Mouse (Mus musculus) hindbrain, embryonic 15.5 days (tissue): ENCODE measurements around the gene Fam98a. TPM values are rescaled to one million over a fixed set of nuclear protein-coding genes. Genes with fewer than 3 reads are reported as not detected.

Source experiments
- ATAC-seq: fragments of 200-750 bp; cut with Nextera tagmentation; 2 replicates; pipeline ENCODE4 v1.8.0; 2017; ENCODE audit warnings: low read depth, moderate number of reproducible peaks, moderate TSS enrichment; ENCODE audit not compliant: low FRiP score
- H3K27ac ChIP-seq: fragments of 300-500 bp; sonication (generic); replicated peaks from 2 replicates; pipeline ENCODE4 v1.5.1; 2015; ENCODE audit warnings: mild to moderate bottlenecking, inconsistent platforms
- H3K27me3 ChIP-seq: fragments of 300-500 bp; sonication (generic); 2 replicates; pipeline ENCODE4 v1.6.1; 2015; ENCODE audit warnings: control low read depth, inconsistent platforms
- H3K36me3 ChIP-seq: fragments of 300-500 bp; sonication (generic); 2 replicates; pipeline ENCODE4 v1.6.1; 2015; ENCODE audit warnings: control low read depth, inconsistent platforms
- H3K4me1 ChIP-seq: fragments of 300-500 bp; sonication (generic); replicated peaks from 2 replicates; pipeline ENCODE4 v1.6.1; 2015; ENCODE audit warnings: control low read depth, inconsistent platforms
- H3K4me2 ChIP-seq: fragments of 300-500 bp; sonication (generic); 2 replicates; pipeline ENCODE4 v1.6.1; 2015; ENCODE audit warnings: moderate library complexity, mild to moderate bottlenecking, inconsistent platforms
- H3K4me3 ChIP-seq: fragments of 300-500 bp; sonication (generic); 2 replicates; pipeline ENCODE4 v1.5.1; 2015; ENCODE audit warnings: mild to moderate bottlenecking, inconsistent platforms
- H3K9ac ChIP-seq: fragments of 300-500 bp; sonication (generic); 2 replicates; pipeline ENCODE4 v1.6.1; 2015; ENCODE audit warnings: inconsistent platforms
- H3K9me3 ChIP-seq: fragments of 300-500 bp; sonication (generic); 2 replicates; pipeline ENCODE4 v1.6.1; 2016; ENCODE audit warnings: control low read depth, inconsistent platforms
- WGBS: fragments of 180-500 bp; shearing (Covaris S2); methylation state at CpG from one replicate; pipeline ENCODE4 v1.1.7; 2015; 5-methylcytosine and 5-hydroxymethylcytosine counted together
- polyA plus RNA-seq: library from polyadenylated mRNA; unstranded; fragments of >200 nt; fragmentation: Nextera tagmentation; extraction: Ambion mirVana; gene quantifications from 2 replicates; pipeline ENCODE4 v1.2.1, GENCODE M21; 2015

Fam98a gene
- polyA plus RNA-seq, 1 experiment from 2014 or later = 26.5 TPM

DNA sequence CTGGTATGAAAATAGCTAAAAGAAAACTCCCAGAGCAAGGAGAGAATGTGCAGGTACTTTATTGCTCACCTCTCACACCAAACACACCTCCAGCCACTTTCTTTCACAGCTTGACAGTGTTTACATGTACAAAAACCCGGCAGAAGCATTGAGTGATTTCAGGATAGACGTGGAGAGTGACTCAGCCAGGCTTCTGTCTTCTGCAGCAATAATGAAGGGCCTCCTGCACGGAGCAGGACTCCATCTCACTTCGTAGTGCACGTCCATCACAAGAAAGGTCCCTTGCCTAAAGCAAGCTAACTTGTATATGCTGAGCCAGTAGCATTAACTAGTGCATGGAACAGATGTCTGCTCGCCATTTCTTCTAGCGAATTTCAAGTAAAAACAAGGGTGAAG lies 14.7 kb downstream of the Fam98a start:
- Histone ChIP-seq H3K9me3 (no peaks in the 10 kb centered on the region), H3K4me2 (no peak overlapping the region), H3K4me3 (no peak overlapping the region), H3K27me3 (no peaks in the 10 kb centered on the region), H3K27ac (no peak overlapping the region), H3K36me3 (peaks cover 19% of the 10 kb centered on the region), H3K9ac (no peak overlapping the region), H3K4me1 (no peaks in the 10 kb centered on the region)
- WGBS = 90% methylated on average over 7 of the region's 7 CpGs
- no peak for ATAC-seq

DNA sequence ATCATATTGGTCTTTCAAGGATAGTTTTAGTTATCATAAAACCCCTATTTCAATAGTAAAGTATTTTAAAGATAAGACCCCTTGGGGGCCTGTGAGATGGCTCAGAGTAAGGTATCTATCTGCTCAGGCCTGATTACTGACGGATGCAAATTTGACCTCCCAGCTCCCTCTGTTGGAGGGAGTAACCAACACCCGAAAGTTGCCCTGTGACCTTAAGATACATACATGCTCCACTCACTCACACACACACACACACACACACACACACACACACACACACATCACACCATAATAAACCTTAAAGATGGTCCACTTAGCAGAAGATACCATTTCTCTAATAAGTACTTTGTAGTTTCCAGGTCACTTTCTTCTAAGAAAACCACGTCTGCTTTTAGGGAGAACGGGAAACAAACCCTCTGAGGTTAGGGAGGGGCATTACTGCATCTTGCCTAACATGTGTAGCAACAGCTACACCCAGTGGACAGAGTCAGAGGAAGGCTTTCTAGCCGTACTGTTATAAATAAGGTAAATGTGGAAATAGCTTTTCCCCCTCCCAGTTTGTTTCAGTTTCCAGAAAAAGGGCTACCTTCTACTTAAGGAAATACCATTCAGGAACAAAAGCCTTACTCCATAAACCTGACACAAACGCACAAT lies 15.2 kb downstream of the Fam98a start:
- Histone ChIP-seq H3K36me3 (peaks cover 19% of the 10 kb centered on the region), H3K9ac (no peak overlapping the region), H3K27ac (no peak overlapping the region), H3K4me1 (no peaks in the 10 kb centered on the region), H3K4me2 (no peak overlapping the region), H3K27me3 (no peaks in the 10 kb centered on the region), H3K9me3 (no peaks in the 10 kb centered on the region), H3K4me3 (no peak overlapping the region)
- peak; percentile 76; the same call in 1 of the 2 replicates for ATAC-seq
- 45% methylated on average over 6 of the region's 6 CpGs for WGBS

DNA sequence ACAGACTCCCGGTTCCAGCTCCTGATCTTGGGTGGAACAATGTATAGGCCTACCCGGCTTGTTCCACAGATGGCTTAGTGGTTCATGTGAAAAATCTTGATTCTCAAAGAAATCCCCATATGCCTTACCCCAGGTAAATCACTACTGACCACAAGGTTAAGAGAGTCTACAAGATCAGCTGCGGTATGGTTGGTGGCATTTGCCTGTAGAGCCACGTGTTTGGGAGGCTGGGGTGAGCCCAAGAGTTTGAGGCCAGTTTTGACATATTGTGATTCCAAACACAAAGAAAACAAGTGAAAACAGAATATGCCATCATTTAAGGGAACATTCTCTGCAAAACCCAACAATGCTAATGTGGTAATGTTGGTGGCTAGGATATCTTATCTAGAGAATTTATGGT lies 16.1 kb downstream of the Fam98a start:
- Histone ChIP-seq H3K36me3 (peaks cover 19% of the 10 kb centered on the region), H3K27me3 (no peaks in the 10 kb centered on the region), H3K4me2 (no peak overlapping the region), H3K27ac (no peak overlapping the region), H3K9ac (no peak overlapping the region), H3K9me3 (no peaks in the 10 kb centered on the region), H3K4me1 (no peaks in the 10 kb centered on the region), H3K4me3 (no peak overlapping the region)
- no peak for ATAC-seq
- 93% methylated on average over 4 of the region's 4 CpGs for WGBS

DNA sequence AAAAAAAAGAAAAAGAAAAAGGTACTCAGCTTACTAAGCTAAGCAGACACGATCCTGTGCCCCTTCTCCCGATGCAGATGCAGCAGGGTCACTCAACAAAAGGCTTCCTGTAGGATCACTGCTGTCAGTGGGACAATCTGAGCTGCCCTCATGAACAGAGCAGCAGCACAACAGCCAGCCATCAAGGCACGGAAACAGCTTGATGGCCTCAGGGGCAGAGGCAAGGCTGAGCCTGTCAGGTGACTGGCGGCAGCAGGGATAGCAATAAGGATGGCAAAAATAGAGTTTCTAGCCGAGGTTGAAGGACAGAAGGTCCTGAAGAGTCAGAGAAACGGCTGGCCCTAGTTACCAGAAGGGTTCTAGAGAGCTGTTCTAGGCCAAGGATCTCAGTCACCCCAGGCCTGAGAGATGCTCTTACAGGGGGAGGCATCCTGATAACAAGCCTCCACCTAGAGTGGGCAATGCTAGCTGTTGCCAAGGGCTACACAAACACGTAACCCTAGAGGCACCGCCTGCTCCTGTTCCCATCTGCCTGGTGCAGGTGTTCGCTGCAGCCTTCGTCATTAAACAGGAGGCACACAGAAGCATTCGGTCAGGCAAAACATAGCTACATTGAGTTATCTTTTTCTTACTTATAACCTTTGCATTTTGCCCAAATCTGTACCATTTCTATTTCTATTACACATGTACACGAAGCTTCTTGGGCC lies 17.3 kb downstream of the Fam98a start:
- ATAC-seq = 0 out of 2 replicates have a peak, but pooled peaks have one; percentile 16
- Histone ChIP-seq H3K4me1 (no peaks in the 10 kb centered on the region), H3K9me3 (no peaks in the 10 kb centered on the region), H3K27me3 (no peaks in the 10 kb centered on the region), H3K36me3 (peaks cover 18% of the 10 kb centered on the region), H3K9ac (no peak overlapping the region), H3K27ac (no peak overlapping the region), H3K4me3 (no peak overlapping the region), H3K4me2 (no peak overlapping the region)
- 68% methylated on average over 12 of the region's 12 CpGs for WGBS

DNA sequence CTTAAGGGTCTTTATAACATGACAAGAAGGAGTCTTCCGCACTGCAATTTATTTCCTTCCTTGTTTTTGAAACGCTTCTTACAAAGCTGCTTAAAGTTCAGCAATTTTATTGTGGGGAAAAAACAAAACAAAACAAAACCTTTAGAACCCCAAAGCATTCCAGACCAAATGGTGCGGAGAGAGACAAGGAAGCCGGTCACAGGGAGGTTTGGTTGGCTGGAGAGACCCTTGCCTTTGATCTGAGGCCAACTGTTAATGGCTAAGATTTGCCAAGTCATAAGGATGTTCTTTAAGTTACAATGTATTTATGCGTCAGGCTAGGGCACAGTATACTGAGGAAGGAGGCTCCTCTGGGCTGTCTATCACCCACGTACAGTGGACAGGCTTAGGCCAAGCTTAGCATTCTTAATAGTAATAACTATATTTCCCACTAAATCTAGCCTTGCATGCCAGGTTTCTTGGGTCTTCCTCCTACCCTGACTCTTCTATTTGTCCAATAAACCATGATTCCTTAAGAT lies 19.2 kb downstream of the Fam98a start:
- Histone ChIP-seq H3K4me1 (no peaks in the 10 kb centered on the region), H3K27ac (no peak overlapping the region), H3K4me3 (no peak overlapping the region), H3K27me3 (no peaks in the 10 kb centered on the region), H3K9me3 (no peaks in the 10 kb centered on the region), H3K36me3 (0 out of 2 replicates have a peak, but pooled peaks cover 2% of the 10 kb centered on the region), H3K4me2 (no peak overlapping the region), H3K9ac (no peak overlapping the region)
- ATAC-seq = no peak
- 75% methylated on average over 6 of the region's 6 CpGs for WGBS

DNA sequence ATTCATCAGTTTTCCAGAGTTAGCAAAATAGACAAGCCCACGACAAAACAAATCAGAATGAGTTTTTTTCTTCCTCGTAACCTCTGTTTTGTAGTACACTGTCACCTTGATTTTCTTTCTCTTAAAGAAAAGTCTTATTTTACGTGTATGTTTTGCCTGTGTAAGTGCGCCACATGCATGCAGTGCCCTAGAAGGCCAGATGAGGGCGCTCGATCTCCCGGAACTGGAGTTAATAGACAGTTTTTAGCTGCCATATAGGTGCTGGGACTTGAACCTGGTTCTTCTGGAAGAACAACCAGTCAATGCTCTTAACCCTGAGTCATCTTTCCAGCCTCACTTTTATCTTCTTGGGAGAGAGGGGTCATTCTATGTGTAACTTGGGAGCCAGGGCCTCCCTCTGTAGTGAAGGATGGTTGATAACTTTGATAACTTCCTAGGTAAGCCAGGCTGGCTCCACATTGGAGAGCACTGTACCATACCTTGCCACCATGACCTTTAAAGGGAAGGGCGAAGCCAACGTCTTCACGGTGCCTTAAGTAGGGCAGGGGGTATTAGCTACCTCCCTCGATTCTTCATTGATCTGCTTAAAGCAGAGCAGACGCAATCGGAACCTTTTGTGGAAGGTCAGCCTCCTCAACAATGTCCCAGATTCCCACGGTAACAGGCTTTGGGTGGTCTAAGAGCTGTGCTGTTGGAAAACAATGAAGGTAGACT lies 22.4 kb downstream of the Fam98a start:
- H3K27me3 ChIP-seq = no peaks in the 10 kb centered on the region
- H3K9ac ChIP-seq = no peak overlapping the region
- no peaks in the 10 kb centered on the region for H3K4me1 ChIP-seq
- 91% methylated on average over 14 of the region's 14 CpGs for WGBS
- no peaks in the 10 kb centered on the region for H3K36me3 ChIP-seq
- no peaks in the 10 kb centered on the region for H3K9me3 ChIP-seq
- no peak overlapping the region for H3K4me3 ChIP-seq
- no peak overlapping the region for H3K4me2 ChIP-seq
- no peak overlapping the region for H3K27ac ChIP-seq
- ATAC-seq = no peak

DNA sequence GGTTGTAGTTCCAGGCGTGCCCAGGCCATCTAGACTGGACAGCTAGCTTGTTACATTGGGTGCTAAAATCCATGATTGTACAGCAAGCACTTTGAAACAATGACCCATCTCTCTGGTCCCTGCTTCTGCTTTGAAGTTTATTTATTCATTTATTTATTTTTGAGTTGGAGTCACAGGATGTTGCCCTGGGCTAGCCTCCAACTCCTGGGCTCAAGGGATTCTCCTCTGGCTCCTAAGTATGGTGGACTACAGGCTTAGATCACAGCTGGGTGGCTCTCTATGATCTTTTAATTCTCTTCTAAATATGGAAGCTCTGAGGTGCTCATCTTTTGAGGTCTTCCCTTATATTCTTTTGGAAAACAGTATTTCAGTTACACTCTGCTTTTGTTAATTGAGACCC lies 25.3 kb downstream of the Fam98a start:
- Histone ChIP-seq H3K4me2 (no peak overlapping the region), H3K9me3 (no peaks in the 10 kb centered on the region), H3K9ac (no peak overlapping the region), H3K27ac (no peak overlapping the region), H3K27me3 (no peaks in the 10 kb centered on the region), H3K36me3 (no peaks in the 10 kb centered on the region), H3K4me1 (0 out of 2 replicates have a peak, but pooled peaks cover 3% of the 10 kb centered on the region), H3K4me3 (no peak overlapping the region)
- no peak for ATAC-seq
- WGBS = 95% methylated on average over 1 of the region's 1 CpGs

DNA sequence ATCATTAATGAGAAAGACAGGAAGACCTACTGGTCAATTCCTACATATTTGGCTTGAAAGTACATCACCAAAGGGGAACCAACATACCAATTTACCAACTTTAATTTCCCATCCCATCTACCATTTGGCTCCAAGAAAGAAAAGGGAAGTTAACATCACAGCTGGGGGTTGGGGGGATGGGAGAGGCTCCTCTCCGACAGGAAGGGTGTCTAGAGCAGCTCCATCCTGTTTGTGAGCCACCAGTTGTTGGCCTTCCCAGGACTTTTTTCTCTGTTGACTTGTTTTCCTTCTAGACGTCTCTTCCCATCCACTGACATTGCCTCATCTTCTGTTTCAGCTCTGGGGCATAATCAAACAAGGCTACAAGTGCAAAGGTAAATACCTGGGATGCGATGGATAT lies 27.9 kb downstream of the Fam98a start:
- Histone ChIP-seq H3K4me1 (0 out of 2 replicates have a peak, but pooled peaks cover 3% of the 10 kb centered on the region), H3K4me3 (no peak overlapping the region), H3K9me3 (no peaks in the 10 kb centered on the region), H3K27ac (no peak overlapping the region), H3K36me3 (no peaks in the 10 kb centered on the region), H3K9ac (no peak overlapping the region), H3K27me3 (no peaks in the 10 kb centered on the region), H3K4me2 (no peak overlapping the region)
- no peak for ATAC-seq
- 79% methylated on average over 3 of the region's 3 CpGs for WGBS

DNA sequence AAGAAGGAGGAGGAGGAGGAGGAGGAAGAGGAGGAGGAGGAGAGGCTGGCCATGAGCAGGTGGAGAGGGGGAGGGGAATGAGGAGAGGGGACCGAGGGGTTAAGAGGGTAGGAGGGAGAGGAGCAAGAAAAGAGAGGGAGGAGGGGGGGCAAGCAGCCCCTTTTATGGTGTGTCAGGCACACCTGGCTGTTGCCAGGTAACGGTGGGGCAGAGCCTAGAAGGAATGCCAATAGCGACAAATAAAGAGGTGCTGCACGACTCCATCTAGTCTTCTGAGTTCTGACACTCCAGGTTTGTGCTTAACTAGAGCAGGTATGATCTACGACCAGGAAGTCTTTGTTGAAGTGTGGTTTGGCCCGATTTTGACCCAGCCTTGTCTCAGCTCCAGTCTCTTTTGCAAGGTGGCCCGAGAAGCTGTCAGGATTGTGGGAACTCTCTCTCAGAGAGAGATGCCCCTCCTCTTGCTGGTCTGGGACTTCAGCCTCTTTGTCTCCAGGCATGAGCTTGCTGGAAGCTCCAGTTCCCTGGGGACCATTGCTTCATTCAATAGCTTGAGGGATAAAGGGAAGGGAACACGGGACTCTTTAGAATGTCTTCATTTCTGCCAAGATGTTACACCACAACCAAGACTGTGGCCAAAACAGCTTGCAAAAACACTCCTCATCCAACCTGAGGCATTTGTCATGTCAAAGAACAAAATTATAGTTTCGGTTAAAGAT lies 29.2 kb downstream of the Fam98a start:
- Histone ChIP-seq H3K36me3 (no peaks in the 10 kb centered on the region), H3K27ac (no peak overlapping the region), H3K4me2 (no peak overlapping the region), H3K4me3 (no peak overlapping the region), H3K27me3 (no peaks in the 10 kb centered on the region), H3K9ac (no peak overlapping the region), H3K9me3 (no peaks in the 10 kb centered on the region), H3K4me1 (0 out of 2 replicates have a peak, but pooled peaks cover 3% of the 10 kb centered on the region)
- ATAC-seq = peak; percentile 63
- 27% methylated on average over 9 of the region's 9 CpGs for WGBS

DNA sequence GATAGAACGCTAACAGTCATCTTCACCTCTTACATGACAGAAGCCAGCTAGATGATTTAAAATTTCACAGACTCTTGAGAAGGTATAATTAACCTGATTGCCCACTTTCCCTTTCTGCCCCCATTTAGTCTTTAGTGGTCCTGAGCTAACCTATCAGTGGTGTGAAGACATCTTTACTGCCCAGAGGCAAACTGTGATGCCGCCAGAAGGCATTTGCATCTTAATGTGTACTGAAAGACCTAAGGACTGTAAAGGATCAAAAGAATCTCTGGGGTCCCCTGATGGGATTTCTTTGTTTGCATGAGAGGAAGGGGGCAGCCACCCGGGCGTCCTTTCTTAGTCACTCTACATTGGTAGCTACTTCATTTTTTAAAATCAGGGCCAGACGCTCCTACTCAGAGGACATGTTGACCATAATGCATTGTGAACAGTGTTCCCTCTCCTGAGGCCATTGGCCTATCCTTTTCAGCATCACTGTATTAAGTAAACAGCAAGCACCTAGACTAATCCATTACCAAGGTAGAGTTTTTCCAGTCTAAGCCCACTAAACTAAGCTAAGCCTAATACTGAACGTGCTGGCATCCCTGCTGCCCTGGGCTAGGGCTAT lies 30.4 kb downstream of the Fam98a start:
- 14% methylated on average over 6 of the region's 6 CpGs for WGBS
- ATAC-seq = no peak

DNA sequence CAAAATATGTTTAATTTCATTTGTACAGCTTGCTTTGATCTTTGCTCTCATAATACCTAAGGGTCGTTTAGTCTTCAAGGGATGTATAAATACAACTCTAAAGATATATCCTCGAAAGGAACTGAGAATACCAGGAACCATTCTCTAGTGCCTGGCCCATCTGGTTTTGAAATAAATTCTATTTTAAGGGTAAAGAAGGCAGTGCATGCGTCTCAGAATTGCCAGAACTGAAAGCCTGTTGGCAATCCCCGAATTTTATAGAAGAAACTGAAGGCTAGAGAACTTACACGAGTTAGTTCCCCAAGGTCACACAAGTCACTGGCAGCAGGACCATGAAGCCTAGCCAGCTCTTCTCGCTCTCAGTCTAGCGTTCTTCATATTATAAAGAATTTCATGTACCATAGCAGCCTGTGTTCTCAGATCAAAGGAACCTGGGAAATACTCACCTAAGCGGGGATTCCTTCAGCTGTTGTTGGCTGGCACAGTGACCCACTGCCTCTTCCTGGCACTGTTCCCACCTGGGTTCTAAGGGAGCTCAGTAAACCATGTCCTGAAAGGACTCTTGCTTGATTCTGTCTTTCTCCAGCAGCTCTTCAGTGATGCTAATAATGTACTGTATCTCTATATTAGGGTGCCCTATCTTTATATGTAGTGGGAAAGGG lies 32.4 kb downstream of the Fam98a start:
- Histone ChIP-seq H3K4me1 (0 out of 2 replicates have a peak, but pooled peaks cover 3% of the 10 kb centered on the region), H3K4me2 (no peak overlapping the region), H3K9me3 (no peaks in the 10 kb centered on the region), H3K27me3 (no peaks in the 10 kb centered on the region), H3K9ac (no peak overlapping the region), H3K36me3 (no peaks in the 10 kb centered on the region), H3K27ac (no peak overlapping the region), H3K4me3 (no peak overlapping the region)
- 85% methylated on average over 8 of the region's 8 CpGs for WGBS
- no peak for ATAC-seq

More for the DNA sequence above, 30.4 kb downstream of the Fam98a start:
- Histone ChIP-seq H3K9ac (no peak overlapping the region), H3K9me3 (no peaks in the 10 kb centered on the region), H3K4me2 (no peak overlapping the region), H3K4me1 (0 out of 2 replicates have a peak, but pooled peaks cover 3% of the 10 kb centered on the region), H3K27ac (no peak overlapping the region), H3K4me3 (no peak overlapping the region), H3K36me3 (no peaks in the 10 kb centered on the region), H3K27me3 (no peaks in the 10 kb centered on the region)
